Mouse (Mus musculus) embryonic facial prominence, embryonic 14.5 days (tissue): Measurements from ENCODE around the gene Desi1. TPM values are rescaled to one million over a fixed set of nuclear protein-coding genes. Genes with fewer than 3 reads are reported as not detected.

Source experiments
- ATAC-seq: fragments of 200-750 bp; cut with Nextera tagmentation; 2 replicates; pipeline ENCODE4 v1.8.0; 2017; ENCODE audit warnings: low read depth, moderate number of reproducible peaks, moderate TSS enrichment
- DNase-seq: peaks from one replicate; pipeline ENCODE4 v3.0.0-alpha.2; 2015; ENCODE audit warnings: low spot score
- H3K27ac ChIP-seq: fragments of 300-500 bp; sonication (generic); replicated peaks from 2 replicates; pipeline ENCODE4 v1.5.1; 2014; ENCODE audit warnings: low read depth, mild to moderate bottlenecking, low read length, moderate library complexity
- H3K27me3 ChIP-seq: fragments of 300-500 bp; sonication (generic); replicated peaks from 2 replicates; pipeline ENCODE4 v1.6.1; 2014; ENCODE audit warnings: low read length; ENCODE audit not compliant: control insufficient read depth, insufficient read depth
- H3K36me3 ChIP-seq: fragments of 300-500 bp; sonication (generic); 2 replicates; pipeline ENCODE4 v1.6.1; 2014; ENCODE audit warnings: low read length, mixed read lengths; ENCODE audit not compliant: control insufficient read depth, insufficient read depth
- H3K4me1 ChIP-seq: fragments of 300-500 bp; sonication (generic); 2 replicates; pipeline ENCODE4 v1.6.1; 2014; ENCODE audit warnings: antibody characterized with exemption, low read length; ENCODE audit not compliant: control insufficient read depth, insufficient read depth
- H3K4me2 ChIP-seq: fragments of 300-500 bp; sonication (generic); 2 replicates; pipeline ENCODE4 v1.6.1; 2014; ENCODE audit warnings: low read depth, mild to moderate bottlenecking, low read length, moderate library complexity, mixed read lengths
- H3K4me3 ChIP-seq: fragments of 300-500 bp; sonication (generic); 2 replicates; pipeline ENCODE4 v1.5.1; 2014; ENCODE audit warnings: low read depth, mild to moderate bottlenecking, low read length
- H3K9ac ChIP-seq: fragments of 300-500 bp; sonication (generic); 2 replicates; pipeline ENCODE4 v1.6.1; 2014; ENCODE audit warnings: low read depth, mild to moderate bottlenecking, low read length, moderate library complexity, mixed read lengths
- H3K9me3 ChIP-seq: fragments of 300-500 bp; sonication (generic); 2 replicates; pipeline ENCODE4 v1.6.1; 2016; ENCODE audit warnings: low read length; ENCODE audit not compliant: control insufficient read depth
- whole genome bisulfite sequencing: fragments of 180-500 bp; shearing (Covaris S2); extraction: QIAGEN DNeasy Blood & Tissue Kit; methylation state at CpG from one replicate; pipeline ENCODE4 v1.1.7; 2014; 5-methylcytosine and 5-hydroxymethylcytosine counted together
- polyA plus RNA-seq: library from polyadenylated mRNA; unstranded; fragments of >200 nt; fragmentation: Nextera tagmentation; extraction: Ambion mirVana; gene quantifications from 2 replicates; pipeline ENCODE4 v1.2.1, GENCODE M21; 2014

Desi1 gene
- 27.2 and 27.7 TPM in 2 replicates for polyA plus RNA-seq

- Histone ChIP-seq H3K27ac (no peak within 1 kb of the TSS), H3K4me2 (no peak within 1 kb of the TSS), H3K4me1 (no peaks in the 10 kb centered on the region), H3K9me3 (no peaks in the 10 kb centered on the region), H3K4me3 (no peak within 1 kb of the TSS), H3K36me3 (peaks cover 78% of the 10 kb centered on the region), H3K9ac (no peak within 1 kb of the TSS), H3K27me3 (no peaks in the 10 kb centered on the region)
- ATAC-seq (no peak), DNase-seq (no peak)
- WGBS: 93% methylated on average over 4 of the region's 4 CpGs
Observed at GRCm38 (mm10) chr15:82033762-82034161, at the start of gene Desi1. Desi1 (minus strand) TSS chr15:82033862.

- Histone ChIP-seq H3K27ac (no peak overlapping the region), H3K4me2 (no peak overlapping the region), H3K27me3 (no peaks in the 10 kb centered on the region), H3K4me1 (no peaks in the 10 kb centered on the region), H3K9ac (no peak overlapping the region), H3K9me3 (no peaks in the 10 kb centered on the region), H3K4me3 (no peak overlapping the region), H3K36me3 (no peaks in the 10 kb centered on the region)
- ATAC-seq (peak; percentile 72), DNase-seq (peak; percentile 13)
- 45% methylated on average over 5 of the region's 7 CpGs for WGBS
Observed at GRCm38 (mm10) chr15:82081161-82081560, 47.5 kb upstream of the Desi1 start.

DNA sequence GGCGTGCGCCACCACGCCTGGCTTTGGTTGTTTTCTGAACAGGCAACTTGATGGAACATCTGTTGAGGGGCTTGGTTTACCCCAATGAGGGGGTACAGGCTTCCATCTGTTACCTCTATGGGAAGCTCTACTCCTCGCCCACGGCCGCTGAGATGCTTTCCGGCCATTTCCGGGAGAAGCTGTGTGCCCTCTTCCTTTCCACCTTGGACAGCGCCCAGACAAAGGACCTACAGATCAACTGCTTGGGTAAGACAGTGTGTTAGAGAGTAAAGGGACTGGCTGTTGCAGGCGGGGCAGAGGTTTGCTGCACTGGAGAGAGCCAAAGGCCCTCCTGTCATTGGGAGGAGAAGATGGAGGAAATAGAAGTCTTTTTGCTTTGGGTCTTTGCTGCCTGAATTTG is 46.2 kb upstream of the Desi1 start:
- 48% methylated on average over 10 of the region's 10 CpGs for WGBS
- H3K4me2 ChIP-seq: no peak overlapping the region

GRCm38 (mm10) chr15:82073490-82073889 is 39.8 kb upstream of the Desi1 start:
- Histone ChIP-seq H3K4me3 (no peak overlapping the region), H3K27ac (no peak overlapping the region), H3K9me3 (0 out of 2 replicates have a peak, but pooled peaks cover 7% of the 10 kb centered on the region), H3K4me1 (no peaks in the 10 kb centered on the region), H3K36me3 (no peaks in the 10 kb centered on the region), H3K9ac (no peak overlapping the region), H3K4me2 (no peak overlapping the region), H3K27me3 (peaks cover 32% of the 10 kb centered on the region)
- DNase-seq (no peak), ATAC-seq (no peak)
- WGBS: 85% methylated on average over 7 of the region's 7 CpGs

More for the DNA sequence above, 46.2 kb upstream of the Desi1 start:
- H3K9me3 ChIP-seq: no peaks in the 10 kb centered on the region
- no peaks in the 10 kb centered on the region for H3K27me3 ChIP-seq
- ATAC-seq (no peak), DNase-seq (peak; percentile 7)
- no peaks in the 10 kb centered on the region for H3K36me3 ChIP-seq
- no peaks in the 10 kb centered on the region for H3K4me1 ChIP-seq
- H3K4me3 ChIP-seq: no peak overlapping the region
- no peak overlapping the region for H3K9ac ChIP-seq
- H3K27ac ChIP-seq: no peak overlapping the region

DNA sequence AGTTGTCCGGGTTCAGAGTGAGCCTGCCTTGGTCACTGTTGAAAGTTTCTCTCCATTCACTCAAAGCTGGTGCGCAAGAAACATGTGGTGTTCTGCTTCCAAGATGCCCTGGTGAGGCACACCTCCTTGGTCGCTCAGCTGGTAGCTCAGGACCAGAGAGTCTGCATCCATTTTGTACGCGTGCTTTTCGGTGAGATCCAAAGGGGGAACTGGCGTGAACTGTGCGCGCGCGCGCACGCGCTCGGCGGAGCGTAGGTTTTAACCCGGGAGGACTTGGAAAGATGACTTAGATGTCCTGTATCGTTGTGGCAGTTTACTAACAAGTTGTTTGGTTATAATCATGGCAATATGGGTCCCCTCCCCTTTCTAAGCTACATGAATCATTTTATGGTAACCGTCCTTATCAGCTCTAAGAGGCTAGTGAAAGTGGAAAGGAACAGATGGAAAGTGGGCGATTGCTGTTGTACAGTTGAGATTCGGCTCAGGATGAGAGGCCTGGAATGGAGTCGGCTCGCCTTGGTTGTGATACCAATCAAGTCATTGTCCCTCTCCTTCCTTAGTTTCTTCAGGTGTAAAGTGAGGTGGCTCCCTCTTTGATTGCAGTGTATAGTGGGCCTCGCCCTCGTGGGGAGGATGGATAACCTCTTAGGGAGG is 38.3 kb upstream of the Desi1 start:
- Histone ChIP-seq H3K9me3 (0 out of 2 replicates have a peak, but pooled peaks cover 7% of the 10 kb centered on the region), H3K4me1 (no peaks in the 10 kb centered on the region), H3K27ac (no peak overlapping the region), H3K4me3 (no peak overlapping the region), H3K9ac (no peak overlapping the region), H3K4me2 (no peak overlapping the region), H3K36me3 (no peaks in the 10 kb centered on the region), H3K27me3 (peaks cover 34% of the 10 kb centered on the region)
- no peak for ATAC-seq
- no peak for DNase-seq
- WGBS: 92% methylated on average over 26 of the region's 26 CpGs

DNA sequence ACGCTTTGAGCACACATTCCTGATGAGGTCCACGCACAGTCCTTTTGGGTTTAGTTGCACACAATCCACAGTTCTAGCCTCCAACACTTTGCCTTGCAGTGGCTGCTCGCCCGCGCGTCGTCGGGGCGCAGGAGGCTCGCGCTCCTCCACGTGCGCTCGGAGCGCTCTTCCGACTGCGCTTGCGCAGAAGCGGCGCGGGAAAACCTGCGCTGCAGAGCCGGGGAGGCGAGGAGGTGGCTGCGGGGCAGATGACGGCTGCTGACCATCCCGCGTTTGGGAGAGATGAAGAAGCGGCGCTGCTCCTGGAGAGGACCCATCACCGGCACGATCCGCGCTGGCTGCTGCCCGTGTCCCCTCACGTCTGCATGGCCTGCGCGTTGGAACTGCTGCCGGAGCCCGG is 36.2 kb upstream of the Desi1 start, which contains the start of gene Mei1:
TSS of gene Mei1 (plus strand) at position 99 of the 400 bp plus-strand sequence.
- Histone ChIP-seq H3K4me2 (peak within 1 kb of the TSS; percentile 37; the same call in 1 of the 2 replicates), H3K27ac (no peak within 1 kb of the TSS), H3K36me3 (no peaks in the 10 kb centered on the region), H3K4me1 (no peaks in the 10 kb centered on the region), H3K9ac (no peak within 1 kb of the TSS), H3K27me3 (peaks cover 36% of the 10 kb centered on the region), H3K9me3 (0 out of 2 replicates have a peak, but pooled peaks cover 7% of the 10 kb centered on the region), H3K4me3 (peak within 1 kb of the TSS; percentile 18)
- 28% methylated on average over 31 of the region's 40 CpGs for WGBS
- no peak for DNase-seq
- no peak for ATAC-seq

GRCm38 (mm10) chr15:82065511-82065910 is 31.8 kb upstream of the Desi1 start:
- 22% methylated on average over 7 of the region's 7 CpGs for WGBS
- Histone ChIP-seq H3K27me3 (peaks cover 29% of the 10 kb centered on the region), H3K4me1 (peaks cover 10% of the 10 kb centered on the region), H3K4me3 (no peak overlapping the region), H3K36me3 (no peaks in the 10 kb centered on the region), H3K4me2 (no peak overlapping the region), H3K9me3 (0 out of 2 replicates have a peak, but pooled peaks cover 7% of the 10 kb centered on the region), H3K27ac (no peak overlapping the region), H3K9ac (no peak overlapping the region)
- ATAC-seq (no peak), DNase-seq (peak; percentile 89)

DNA sequence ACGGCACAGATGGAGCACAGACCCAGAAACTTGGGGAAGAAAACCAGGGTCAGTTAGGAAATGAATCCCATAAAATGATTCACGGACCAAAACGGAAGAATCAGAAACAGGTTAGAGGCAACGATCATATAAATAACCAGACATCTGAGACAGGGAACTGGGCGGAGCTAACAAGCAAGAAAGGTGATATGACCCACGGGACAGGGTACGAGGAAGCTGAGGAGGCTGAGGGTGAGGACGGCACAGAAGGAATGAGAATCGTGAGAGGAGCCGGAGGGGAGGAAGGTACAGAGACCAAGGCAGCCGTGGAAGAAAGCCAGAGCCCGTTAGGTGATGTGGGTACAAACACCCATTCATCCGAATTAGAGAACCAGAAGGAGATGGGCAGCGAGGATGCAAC is 30.2 kb upstream of the Desi1 start:
- ATAC-seq (peak; percentile 57; the same call in 1 of the 2 replicates), DNase-seq (peak; percentile 41)
- H3K27me3 ChIP-seq: peaks cover 13% of the 10 kb centered on the region
- peaks cover 10% of the 10 kb centered on the region for H3K4me1 ChIP-seq
- peak overlapping the region; percentile 31; the same call in 1 of the 2 replicates for H3K9ac ChIP-seq
- peak overlapping the region; percentile 27 for H3K4me2 ChIP-seq
- WGBS: 30% methylated on average over 14 of the region's 14 CpGs
- H3K9me3 ChIP-seq: no peaks in the 10 kb centered on the region
- no peak overlapping the region for H3K4me3 ChIP-seq
- no peaks in the 10 kb centered on the region for H3K36me3 ChIP-seq
- H3K27ac ChIP-seq: no peak overlapping the region; the same call in 1 of the 2 replicates
